ENCODE assay signal across 13 mouse cellular contexts in the genomic region with DNA sequence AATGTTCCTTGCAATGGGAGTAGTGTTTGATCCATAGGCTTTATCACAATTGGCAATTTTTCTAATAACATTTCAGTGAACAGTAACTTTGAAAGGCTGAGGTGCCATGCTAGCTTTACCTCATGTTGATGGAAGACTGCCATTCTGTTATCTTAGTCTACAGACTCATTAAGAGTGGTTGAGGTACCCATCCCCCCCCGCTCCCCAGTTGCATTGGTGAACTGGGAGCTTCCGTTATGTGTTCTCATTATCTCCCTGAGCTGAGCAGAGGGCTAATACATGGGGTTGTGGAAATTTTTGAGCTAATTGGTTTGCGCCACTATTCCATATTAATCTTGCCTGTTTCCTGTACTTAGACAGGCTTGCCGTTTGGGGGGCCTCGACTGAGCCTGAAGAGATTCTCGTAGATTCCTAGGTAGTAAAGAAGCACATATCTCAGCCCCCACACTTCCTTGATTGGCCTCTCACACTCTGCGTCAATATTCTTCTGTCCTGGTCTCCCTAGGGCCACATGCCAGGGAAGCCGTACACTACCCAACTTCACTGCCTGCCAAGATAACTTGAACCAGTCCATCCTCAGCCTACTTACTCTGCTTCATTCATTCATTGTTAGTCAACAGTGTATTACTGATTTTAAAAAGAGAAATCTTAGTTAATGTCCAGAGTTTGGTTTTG.
"Had no signal": no experiment of that assay in that cellular context is flagged by ENCODE, and none has a peak within 500 bp of the region (broad histone marks: within the 10 kb centered on the region; RNA-seq: fewer than 3 reads in every experiment).

No protein-coding gene starts in this region.

- H3K9me3 ChIP-seq: intestine, embryonic 15.5 days; limb, embryonic 13.5 days; neural tube, embryonic 12.5 days had no signal

- H3K36me3 ChIP-seq: intestine, embryonic 15.5 days; neural tube, embryonic 12.5 days had no signal

- H3K4me3 ChIP-seq: intestine, embryonic 15.5 days; limb, embryonic 13.5 days; myocyte; neural tube, embryonic 12.5 days had no signal

- H3K27me3 ChIP-seq: intestine, embryonic 15.5 days; limb, embryonic 13.5 days; neural tube, embryonic 12.5 days had no signal

- DNase-seq: kidney, adult 18-20 months; kidney, postnatal 10 days; left cerebral cortex, postnatal 4 days; lung, adult 18-20 months; right cerebral cortex, adult 18-20 months; right cerebral cortex, postnatal 25 days; thymus, adult 18-20 months; thymus, postnatal 14 days had no signal

- H3K9ac ChIP-seq: intestine, embryonic 15.5 days; limb, embryonic 13.5 days; neural tube, embryonic 12.5 days had no signal

- H3K4me2 ChIP-seq: intestine, embryonic 15.5 days; limb, embryonic 13.5 days; midbrain, embryonic 11.5 days; neural tube, embryonic 12.5 days had no signal

- H3K27ac ChIP-seq: intestine, embryonic 15.5 days; limb, embryonic 13.5 days; neural tube, embryonic 12.5 days had no signal

- ATAC-seq: intestine, embryonic 15.5 days had no signal
